Mouse (Mus musculus) stomach, embryonic 16.5 days (tissue): ENCODE results near the gene Olfr891. TPM values are rescaled to one million over a fixed set of nuclear protein-coding genes. Genes with fewer than 3 reads are reported as not detected.
"Not testable (repeated sequence)": the region's sequence is repeated elsewhere in the genome, so short reads cannot be mapped to it uniquely, and the experiment has no call there.

Source experiments
- ATAC-seq: fragments of 200-750 bp; cut with Nextera tagmentation; 2 replicates; pipeline ENCODE4 v1.8.0; 2017; ENCODE audit warnings: moderate number of reproducible peaks, moderate TSS enrichment; ENCODE audit not compliant: insufficient read depth, low FRiP score
- H3K27ac ChIP-seq: fragments of 300-500 bp; sonication (generic); 2 replicates; pipeline ENCODE4 v1.5.1; 2014; ENCODE audit warnings: low read length
- H3K27me3 ChIP-seq: fragments of 300-500 bp; sonication (generic); 2 replicates; pipeline ENCODE4 v1.6.1; 2014; ENCODE audit warnings: low read length, control low read depth, mixed read lengths; ENCODE audit not compliant: control insufficient read depth, insufficient read depth
- H3K36me3 ChIP-seq: fragments of 300-500 bp; sonication (generic); 2 replicates; pipeline ENCODE4 v1.6.1; 2014; ENCODE audit warnings: low read length; ENCODE audit not compliant: control insufficient read depth, insufficient read depth
- H3K4me1 ChIP-seq: fragments of 300-500 bp; sonication (generic); 2 replicates; pipeline ENCODE4 v1.6.1; 2014; ENCODE audit warnings: low read length, control low read depth, mixed read lengths; ENCODE audit not compliant: control insufficient read depth, insufficient read depth
- H3K4me2 ChIP-seq: fragments of 300-500 bp; sonication (generic); 2 replicates; pipeline ENCODE4 v1.6.1; 2014; ENCODE audit warnings: low read depth, low read length, mixed read lengths
- H3K4me3 ChIP-seq: fragments of 300-500 bp; sonication (generic); replicated peaks from 2 replicates; pipeline ENCODE4 v1.5.1; 2014; ENCODE audit warnings: mild to moderate bottlenecking, low read length
- H3K9ac ChIP-seq: fragments of 300-500 bp; sonication (generic); 2 replicates; pipeline ENCODE4 v1.6.1; 2014; ENCODE audit warnings: low read length
- H3K9me3 ChIP-seq: fragments of 300-500 bp; sonication (generic); replicated peaks from 2 replicates; pipeline ENCODE4 v1.6.1; 2016; ENCODE audit warnings: low read length, control low read depth; ENCODE audit not compliant: control insufficient read depth
- WGBS: fragments of 180-500 bp; shearing (Covaris S2); extraction: QIAGEN DNeasy Blood & Tissue Kit; methylation state at CpG from one replicate; pipeline ENCODE4 v1.1.7; 2014; 5-methylcytosine and 5-hydroxymethylcytosine counted together
- polyA plus RNA-seq: library from polyadenylated mRNA; unstranded; fragments of >200 nt; fragmentation: Nextera tagmentation; extraction: Ambion mirVana; gene quantifications from 2 replicates; pipeline ENCODE4 v1.2.1, GENCODE M21; 2015

Olfr891 gene
- not detected in 2 replicates for polyA plus RNA-seq

DNA sequence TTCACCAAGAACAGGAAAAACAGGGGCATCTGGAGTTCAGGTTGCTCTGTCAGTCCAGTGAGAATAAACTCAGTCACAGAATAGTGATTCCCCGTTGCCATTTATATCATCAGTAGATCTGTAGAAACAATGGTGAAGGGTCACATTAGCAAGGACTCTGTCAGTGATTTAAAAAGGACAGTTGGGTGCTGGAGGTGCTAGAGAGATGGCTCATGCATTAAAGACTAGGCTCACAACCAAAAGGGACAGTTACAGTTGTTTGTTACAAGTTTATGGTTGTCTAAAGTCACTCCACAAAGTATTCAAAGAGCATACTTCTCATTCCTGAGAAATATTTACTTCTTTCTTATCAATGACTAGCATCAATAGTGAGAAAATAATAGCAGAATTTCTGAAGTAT, at the start of gene Olfr891:
Gene Olfr891, minus strand, starts transcription at position 101 of the 400 bp plus-strand sequence.
- H3K27me3 ChIP-seq: no peaks in the 10 kb centered on the region
- H3K36me3 ChIP-seq: no peaks in the 10 kb centered on the region
- H3K4me2 ChIP-seq: no peak within 1 kb of the TSS
- no peak within 1 kb of the TSS for H3K4me3 ChIP-seq
- H3K27ac ChIP-seq: no peak within 1 kb of the TSS
- H3K9ac ChIP-seq: no peak within 1 kb of the TSS
- WGBS: 87% methylated on average over 1 of the region's 1 CpGs
- no peak for ATAC-seq
- H3K4me1 ChIP-seq: no peaks in the 10 kb centered on the region
- H3K9me3 ChIP-seq: no peaks in the 10 kb centered on the region

DNA sequence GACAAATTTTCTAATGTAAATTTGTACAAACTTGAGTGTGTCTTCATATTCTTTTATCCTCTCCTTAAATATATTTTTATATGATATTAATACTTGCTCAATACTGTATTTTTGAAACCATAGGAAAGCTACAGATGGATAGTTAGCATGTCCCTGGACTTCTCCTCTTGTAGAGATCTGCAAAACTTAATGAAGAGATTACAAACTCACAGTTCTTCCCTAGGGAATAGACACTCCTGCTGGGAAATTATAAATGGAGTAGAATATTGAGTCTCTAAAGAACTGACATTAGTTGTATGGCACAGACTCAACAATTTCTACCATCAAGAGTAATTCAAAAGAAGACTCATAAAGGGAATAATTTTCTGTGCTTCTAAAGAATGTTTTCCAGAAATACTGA, 37.1 kb upstream of the Olfr891 start, which contains the start of gene Olfr894:
Gene Olfr894, plus strand, starts transcription at position 301 of the 400 bp plus-strand sequence.
- Histone ChIP-seq H3K9me3 (no peaks in the 10 kb centered on the region), H3K27me3 (no peaks in the 10 kb centered on the region), H3K9ac (no peak within 1 kb of the TSS), H3K4me1 (no peaks in the 10 kb centered on the region), H3K27ac (no peak within 1 kb of the TSS), H3K4me2 (no peak within 1 kb of the TSS), H3K4me3 (no peak within 1 kb of the TSS), H3K36me3 (no peaks in the 10 kb centered on the region)
- ATAC-seq: no peak

DNA sequence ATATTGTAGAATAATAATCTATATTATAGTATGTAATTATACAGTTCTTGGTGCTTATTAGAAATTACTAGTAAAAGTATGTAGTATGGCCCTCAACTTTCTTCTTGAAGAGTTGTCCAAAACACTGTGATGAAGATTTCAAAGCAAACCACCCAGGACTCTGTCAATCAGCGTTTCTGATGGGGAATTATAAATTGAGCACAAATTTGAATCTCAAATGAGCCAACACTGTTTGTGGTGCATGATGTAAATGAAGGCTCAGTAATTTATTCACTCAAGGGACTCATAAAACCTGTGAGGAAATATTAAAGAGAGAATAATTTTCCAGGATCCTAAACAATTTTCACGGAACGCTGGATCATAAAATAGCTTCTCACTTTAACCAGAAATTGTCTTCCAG, 27.4 kb upstream of the Olfr891 start, which contains the start of gene Olfr893:
Gene Olfr893, plus strand, starts transcription at position 301 of the 400 bp plus-strand sequence.
- no peaks in the 10 kb centered on the region for H3K27me3 ChIP-seq
- H3K4me3 ChIP-seq: no peak within 1 kb of the TSS
- no peak within 1 kb of the TSS for H3K27ac ChIP-seq
- no peaks in the 10 kb centered on the region for H3K36me3 ChIP-seq
- H3K9me3 ChIP-seq: no peaks in the 10 kb centered on the region
- H3K4me2 ChIP-seq: no peak within 1 kb of the TSS
- no peak for ATAC-seq
- no peaks in the 10 kb centered on the region for H3K4me1 ChIP-seq
- 81% methylated on average over 3 of the region's 3 CpGs for WGBS
- no peak within 1 kb of the TSS for H3K9ac ChIP-seq

DNA sequence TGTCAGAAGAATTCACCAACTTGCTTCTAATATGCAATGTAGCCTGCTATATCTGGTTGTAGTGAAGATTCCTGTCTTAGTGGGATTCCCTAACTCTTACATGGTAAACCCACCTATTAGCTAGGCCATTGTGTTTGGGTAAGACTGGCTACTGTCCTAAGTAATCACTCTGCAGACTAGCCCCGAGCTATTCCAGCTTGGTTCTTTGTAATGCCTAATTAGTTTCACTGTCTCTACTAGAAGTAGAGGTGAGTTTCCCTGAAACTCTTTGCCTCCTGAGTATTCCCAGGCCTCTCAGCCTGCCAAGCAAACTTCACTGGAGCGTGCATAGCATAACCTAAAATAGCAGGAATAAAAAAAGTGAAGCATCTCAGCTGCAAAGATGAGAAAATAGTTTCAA, 12.3 kb downstream of the Olfr891 start:
- not testable (repeated sequence) for H3K36me3 ChIP-seq, H3K9ac ChIP-seq, H3K4me1 ChIP-seq, H3K4me3 ChIP-seq, H3K9me3 ChIP-seq, ATAC-seq, H3K27ac ChIP-seq, H3K27me3 ChIP-seq, H3K4me2 ChIP-seq
- 44% methylated on average over 2 of the region's 2 CpGs for WGBS

DNA sequence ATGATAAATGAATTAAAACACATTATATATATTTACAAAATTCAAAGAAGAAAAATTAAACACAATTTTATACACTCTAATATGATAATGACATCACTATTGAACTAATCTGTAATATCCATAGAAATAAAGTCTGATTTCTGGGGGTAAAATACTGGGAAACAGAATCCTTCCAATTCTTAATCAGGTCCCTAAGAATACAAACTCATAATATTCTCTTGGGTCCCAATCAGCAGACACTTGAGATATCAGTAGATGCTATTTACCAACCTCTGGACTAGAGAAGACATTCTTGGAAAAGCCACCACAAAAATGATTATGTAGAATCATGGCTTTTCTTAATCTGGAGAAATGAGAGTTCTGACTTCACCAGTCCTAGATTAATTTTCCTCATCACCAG, 38.4 kb downstream of the Olfr891 start, which contains the start of gene Olfr890:
Gene Olfr890, plus strand, starts transcription at position 301 of the 400 bp plus-strand sequence.
- Histone ChIP-seq H3K9ac (no peak within 1 kb of the TSS), H3K36me3 (no peaks in the 10 kb centered on the region), H3K9me3 (no peaks in the 10 kb centered on the region), H3K4me2 (no peak within 1 kb of the TSS), H3K4me3 (no peak within 1 kb of the TSS), H3K27me3 (no peaks in the 10 kb centered on the region), H3K4me1 (no peaks in the 10 kb centered on the region), H3K27ac (no peak within 1 kb of the TSS)
- ATAC-seq: no peak

Other genes starting within 250 kb of the Olfr891 start
- gene Olfr881, start 189.0 kb downstream of the Olfr891 start, polyA plus RNA-seq: not detected in 2 replicates
- not detected in 2 replicates for gene Olfr883, start 155.0 kb downstream of the Olfr891 start, polyA plus RNA-seq
- gene Olfr884, start 134.3 kb downstream of the Olfr891 start, polyA plus RNA-seq: not detected in 2 replicates
- gene Olfr885, start 119.5 kb downstream of the Olfr891 start, polyA plus RNA-seq: not detected in 2 replicates
- not detected in 2 replicates for gene Olfr887, start 96.7 kb downstream of the Olfr891 start, polyA plus RNA-seq
- not detected in 2 replicates for gene Olfr888, start 72.7 kb downstream of the Olfr891 start, polyA plus RNA-seq
- 0.04 and 0.05 TPM in 2 replicates for gene Olfr889, start 65.6 kb downstream of the Olfr891 start, polyA plus RNA-seq
- gene Olfr890, start 38.3 kb downstream of the Olfr891 start, polyA plus RNA-seq: 0.03 TPM in 1 of 2 replicates, not detected in the other
- gene Olfr893, start 27.5 kb upstream of the Olfr891 start, polyA plus RNA-seq: 0.06 TPM in 1 of 2 replicates, not detected in the other
- gene Olfr894, start 37.2 kb upstream of the Olfr891 start, polyA plus RNA-seq: not detected in 2 replicates
- not detected in 2 replicates for gene Olfr143, start 72.0 kb upstream of the Olfr891 start, polyA plus RNA-seq
- not detected in 2 replicates for gene Olfr895, start 87.0 kb upstream of the Olfr891 start, polyA plus RNA-seq
- gene Olfr896-ps1, start 110.3 kb upstream of the Olfr891 start, polyA plus RNA-seq: not detected in 2 replicates
- not detected in 2 replicates for gene Olfr25, start 148.2 kb upstream of the Olfr891 start, polyA plus RNA-seq
- not detected in 2 replicates for gene Olfr898, start 167.6 kb upstream of the Olfr891 start, polyA plus RNA-seq
- not detected in 2 replicates for gene Olfr250, start 186.1 kb upstream of the Olfr891 start, polyA plus RNA-seq
- not detected in 2 replicates for gene Olfr251, start 196.3 kb upstream of the Olfr891 start, polyA plus RNA-seq
- gene Olfr147, start 220.9 kb upstream of the Olfr891 start, polyA plus RNA-seq: not detected in 2 replicates
- not detected in 2 replicates for gene Olfr901, start 248.6 kb upstream of the Olfr891 start, polyA plus RNA-seq